16 mouse cellular contexts compared by ENCODE assay signal in the genomic region with DNA sequence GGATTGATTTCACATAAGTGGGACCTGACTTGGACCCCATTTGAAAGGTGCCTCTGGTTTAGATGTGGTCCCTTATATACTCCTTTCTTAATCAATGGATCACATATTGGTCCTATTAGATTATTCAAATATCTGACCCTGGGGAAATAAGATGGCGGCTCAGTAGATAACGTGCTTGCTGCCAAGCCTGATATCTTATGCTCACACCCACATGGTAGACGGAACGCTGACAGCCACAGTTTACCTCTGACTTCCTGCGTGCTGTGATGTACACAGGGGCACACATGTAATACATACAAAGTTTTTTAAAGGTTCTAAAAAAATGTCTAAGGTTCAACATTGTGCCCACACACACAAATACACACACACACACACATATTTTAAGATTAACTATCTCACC.
"Had no signal": no experiment of that assay in that cellular context is flagged by ENCODE, and none has a peak within 500 bp of the region (broad histone marks: within the 10 kb centered on the region; RNA-seq: fewer than 3 reads in every experiment).

No protein-coding gene starts in this region.

- DNase-seq: kidney, adult 18-20 months; kidney, postnatal 10 days; kidney, postnatal 4 days; layer of hippocampus, postnatal 36 days; lung, postnatal 14 days; right cerebral cortex, adult 18-20 months; right cerebral cortex, postnatal 25 days; thymus, adult 2 months; thymus, postnatal 36 days had no signal

- H3K27me3 ChIP-seq: limb, embryonic 15.5 days; lung, embryonic 15.5 days; midbrain, embryonic 13.5 days; neural tube, embryonic 15.5 days had no signal

- H3K4me2 ChIP-seq: limb, embryonic 15.5 days; lung, embryonic 15.5 days; midbrain, embryonic 13.5 days; neural tube, embryonic 15.5 days had no signal

- H3K9ac ChIP-seq: limb, embryonic 15.5 days; lung, embryonic 15.5 days; midbrain, embryonic 13.5 days; neural tube, embryonic 15.5 days had no signal

- H3K27ac ChIP-seq: hindbrain, postnatal 0 days; limb, embryonic 15.5 days; lung, embryonic 15.5 days; macrophage; midbrain, embryonic 13.5 days; neural tube, embryonic 15.5 days had no signal

- ATAC-seq: hindbrain, postnatal 0 days; midbrain, embryonic 13.5 days had no signal

- H3K4me3 ChIP-seq: limb, embryonic 15.5 days; lung, embryonic 15.5 days; midbrain, embryonic 13.5 days; myocyte; neural tube, embryonic 15.5 days had no signal

- H3K4me1 ChIP-seq: limb, embryonic 15.5 days had no signal

- H3K9me3 ChIP-seq: limb, embryonic 15.5 days; lung, embryonic 15.5 days; midbrain, embryonic 13.5 days; neural tube, embryonic 15.5 days had no signal
